Mouse (Mus musculus) CD4-positive, CD25-positive, alpha-beta regulatory T cell, adult 4 months (primary cell): ENCODE results near the gene Ceacam19. TPM values are rescaled to one million over a fixed set of nuclear protein-coding genes. Genes with fewer than 3 reads are reported as not detected.
"Not testable (repeated sequence)": the region's sequence is repeated elsewhere in the genome, so short reads cannot be mapped to it uniquely, and the experiment has no call there.

Source experiments
- ATAC-seq: one replicate; pipeline ENCODE4 v1.8.0; 2017
- polyA plus RNA-seq, 2 experiments: library from polyadenylated mRNA; unstranded; fragments of 100-300 nt; shearing (Covaris generic); gene quantifications; one replicate each; pipeline ENCODE4 v1.2.1; 2017

Gene Ceacam19
- not detected for polyA plus RNA-seq

DNA sequence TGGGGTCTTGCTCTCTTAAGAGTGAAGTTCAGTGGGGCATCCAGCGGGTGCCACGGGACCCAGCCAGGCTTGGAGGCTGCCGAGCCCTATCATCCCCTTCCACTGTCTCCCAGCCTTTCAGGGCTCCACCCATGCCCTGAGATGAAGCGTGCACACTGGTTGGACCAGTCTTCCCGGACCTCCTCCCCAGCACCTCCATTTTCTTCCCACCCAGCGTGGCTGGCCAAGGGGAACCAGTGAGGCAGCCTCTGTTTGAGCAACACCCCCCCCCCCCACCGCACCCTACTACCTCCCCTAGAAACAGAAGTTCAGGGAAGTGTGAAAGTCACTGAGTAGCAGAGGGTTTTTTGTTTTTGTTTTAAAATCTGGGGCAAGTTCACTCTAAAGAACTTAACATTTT lies at the start of gene Ceacam19:
TSS of gene Ceacam19 (minus strand) at position 117 of the 400 bp plus-strand sequence.
- ATAC-seq: no peak

GRCm38 (mm10) chr7:19937229-19937821 lies 49.6 kb upstream of the Ceacam19 start:
- no peak for ATAC-seq

- ATAC-seq: no peak
These were observed 48.2 kb upstream of the Ceacam19 start for GRCm38 (mm10) chr7:19935961-19936360.

DNA sequence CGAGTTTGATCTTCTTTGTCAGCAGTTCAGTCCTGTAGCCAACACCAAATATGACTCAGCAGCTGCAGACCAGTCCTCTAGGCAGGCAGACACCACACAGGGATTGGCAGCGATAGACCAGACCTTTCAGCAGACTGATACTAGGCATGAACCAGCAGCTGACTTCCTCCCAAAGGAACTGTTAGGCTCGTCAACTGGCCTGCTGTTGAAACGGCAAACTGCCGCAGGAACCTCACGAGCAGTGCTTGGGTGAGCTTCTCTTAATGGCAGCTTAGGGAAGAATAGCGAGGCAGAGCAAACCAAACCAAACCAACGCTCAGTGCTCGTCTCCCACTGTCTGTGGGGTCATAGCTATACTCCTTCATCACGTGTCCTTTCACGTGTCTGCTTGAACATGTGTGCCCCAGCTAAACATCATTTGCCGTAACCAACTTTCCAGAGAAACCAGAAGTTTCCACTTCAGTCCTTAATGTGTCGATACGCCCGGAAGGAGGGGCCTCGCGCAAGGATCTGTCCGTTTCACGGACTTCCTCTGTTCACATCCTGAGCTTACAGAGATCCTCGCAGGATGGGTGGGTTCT lies 47.5 kb upstream of the Ceacam19 start:
- ATAC-seq: peak; percentile 13

DNA sequence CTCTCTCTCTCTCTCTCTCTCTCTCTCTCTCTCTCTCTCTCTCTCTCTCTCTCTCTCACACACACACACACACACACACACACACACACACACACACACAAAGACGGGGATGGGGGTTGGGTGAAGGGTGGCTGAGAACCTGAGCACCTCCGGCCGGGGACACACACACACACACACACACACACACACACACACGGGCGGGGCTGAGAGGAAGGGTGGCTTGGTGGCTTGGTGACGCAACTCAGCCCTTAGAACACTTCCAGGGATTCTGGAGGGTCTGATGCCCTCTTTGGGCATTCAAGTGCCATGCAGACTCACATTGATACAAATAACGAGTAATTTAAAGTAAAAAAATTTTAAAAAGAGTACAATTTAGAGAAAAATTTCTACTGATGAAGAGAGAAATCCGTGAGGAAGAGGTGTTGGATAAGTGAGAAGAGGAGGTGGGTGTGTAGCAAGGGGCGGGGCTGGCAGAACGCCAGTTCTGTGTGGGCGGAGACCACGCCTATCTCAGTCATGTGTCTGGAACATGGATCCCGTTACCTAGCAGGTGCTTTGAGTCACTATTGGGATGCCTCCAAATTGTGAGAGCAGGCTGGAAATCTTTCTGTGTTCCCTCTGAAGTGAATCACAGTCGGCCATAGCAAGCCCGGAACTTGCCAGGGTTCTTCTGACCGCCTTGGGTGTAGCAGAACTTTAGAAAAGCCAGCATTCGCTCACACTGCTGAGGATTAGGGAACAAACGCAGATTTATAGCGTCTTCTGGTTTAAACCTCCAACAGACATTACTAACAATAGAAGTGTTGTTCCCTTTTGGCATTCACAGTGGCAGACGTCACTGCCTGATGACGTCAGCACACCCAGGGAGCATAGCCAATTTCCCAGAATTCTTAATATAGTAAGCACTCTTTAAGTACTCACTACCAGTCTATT lies 45.4 kb upstream of the Ceacam19 start:
- peak; percentile 52 for ATAC-seq

GRCm38 (mm10) chr7:19932133-19932876 lies 44.5 kb upstream of the Ceacam19 start:
- ATAC-seq: peak; percentile 75

DNA sequence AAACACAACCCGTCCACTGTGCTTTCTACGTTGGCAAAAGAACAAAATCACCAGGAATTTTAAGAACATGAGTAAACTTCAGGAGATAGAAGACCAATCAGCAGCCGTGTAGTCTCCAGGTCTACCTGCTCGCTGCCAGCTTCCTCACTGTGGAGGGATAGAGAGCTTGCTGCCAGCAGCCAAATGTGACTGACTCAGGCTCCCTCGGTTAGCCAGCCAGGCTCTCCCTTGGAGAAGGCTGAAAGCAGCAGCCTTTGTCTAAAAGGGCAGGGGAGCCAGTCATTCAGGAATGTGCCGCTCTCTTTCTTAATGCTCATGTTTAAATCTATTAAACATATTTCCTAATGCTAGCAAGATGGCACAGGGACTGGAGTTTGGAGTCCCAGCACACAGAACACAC lies 42.7 kb upstream of the Ceacam19 start:
- not testable (repeated sequence) for ATAC-seq

DNA sequence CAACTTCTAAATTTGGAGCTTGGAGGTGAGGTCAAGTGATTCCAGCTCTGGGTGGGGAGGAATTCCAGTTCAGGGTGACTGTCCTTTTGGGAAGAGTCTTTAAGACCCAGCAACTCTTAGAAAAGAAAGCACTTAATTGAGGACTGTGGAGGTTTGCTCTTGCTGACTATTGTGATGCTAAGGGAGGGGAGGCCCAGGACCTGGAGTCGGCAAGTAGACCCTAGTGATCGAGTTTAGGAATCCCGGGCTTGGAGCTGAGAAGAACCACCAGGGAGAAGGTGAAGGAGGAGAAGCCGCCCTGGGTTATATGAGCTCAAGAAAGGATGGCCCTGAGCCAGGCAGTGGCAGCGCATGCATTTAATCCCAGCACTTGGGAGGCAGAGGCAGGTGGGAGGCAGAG lies 40.7 kb upstream of the Ceacam19 start:
- no peak for ATAC-seq

DNA sequence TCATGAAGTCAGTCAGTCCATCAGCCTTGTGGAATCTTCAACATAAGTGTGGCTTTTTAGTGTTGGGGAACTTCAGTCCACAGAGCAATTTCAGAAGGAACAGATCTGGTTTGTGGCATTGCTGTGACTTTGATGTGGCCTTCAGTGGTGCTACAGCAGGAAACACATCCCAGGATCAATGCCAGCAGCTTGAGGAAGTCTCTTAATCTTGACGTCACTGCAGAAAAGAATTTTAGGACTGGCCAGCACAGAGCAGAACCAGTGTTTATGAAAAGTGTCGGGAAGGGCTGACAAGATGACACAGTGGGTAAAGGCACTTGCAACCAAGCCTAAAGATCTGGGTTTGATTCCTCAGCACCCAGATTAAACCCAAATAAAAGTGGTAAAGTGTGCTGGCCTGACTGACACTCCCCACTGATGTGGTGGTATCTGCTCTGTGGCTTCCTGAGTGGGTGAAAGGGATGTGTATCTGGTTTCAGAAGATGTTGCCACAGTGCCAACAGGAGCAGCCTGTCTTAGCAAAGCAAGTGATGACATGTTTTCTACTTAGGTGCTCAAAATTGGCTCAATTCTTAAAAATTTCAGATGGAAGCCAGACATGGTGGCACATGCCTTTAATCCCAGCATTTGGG lies 39.2 kb upstream of the Ceacam19 start:
- peak; percentile 67 for ATAC-seq

- ATAC-seq: no peak
These were observed 37.6 kb upstream of the Ceacam19 start for GRCm38 (mm10) chr7:19925376-19925775.

DNA sequence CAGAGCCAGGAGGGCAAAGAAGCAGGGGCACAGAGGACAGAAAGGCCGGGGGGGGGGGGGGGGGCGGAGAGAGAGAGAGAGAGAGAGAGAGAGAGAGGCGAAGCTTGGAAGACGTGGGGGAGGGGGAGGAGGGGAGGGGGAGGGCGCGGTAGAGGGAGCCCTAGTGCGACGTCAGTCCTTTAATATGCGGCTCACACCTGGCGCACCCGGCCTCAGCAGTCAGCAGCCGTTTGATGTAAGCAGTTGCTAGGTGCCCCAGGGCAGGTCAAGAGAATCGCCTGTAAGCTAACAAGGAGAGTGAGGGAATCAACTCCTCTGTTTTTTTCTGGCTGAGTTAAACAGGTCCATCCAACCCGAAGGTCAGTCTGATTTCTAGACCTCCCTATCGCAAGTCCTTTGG lies 36.0 kb upstream of the Ceacam19 start:
- peak; percentile 17 for ATAC-seq

- no peak for ATAC-seq
These were observed 35.6 kb upstream of the Ceacam19 start for GRCm38 (mm10) chr7:19923354-19923753.

DNA sequence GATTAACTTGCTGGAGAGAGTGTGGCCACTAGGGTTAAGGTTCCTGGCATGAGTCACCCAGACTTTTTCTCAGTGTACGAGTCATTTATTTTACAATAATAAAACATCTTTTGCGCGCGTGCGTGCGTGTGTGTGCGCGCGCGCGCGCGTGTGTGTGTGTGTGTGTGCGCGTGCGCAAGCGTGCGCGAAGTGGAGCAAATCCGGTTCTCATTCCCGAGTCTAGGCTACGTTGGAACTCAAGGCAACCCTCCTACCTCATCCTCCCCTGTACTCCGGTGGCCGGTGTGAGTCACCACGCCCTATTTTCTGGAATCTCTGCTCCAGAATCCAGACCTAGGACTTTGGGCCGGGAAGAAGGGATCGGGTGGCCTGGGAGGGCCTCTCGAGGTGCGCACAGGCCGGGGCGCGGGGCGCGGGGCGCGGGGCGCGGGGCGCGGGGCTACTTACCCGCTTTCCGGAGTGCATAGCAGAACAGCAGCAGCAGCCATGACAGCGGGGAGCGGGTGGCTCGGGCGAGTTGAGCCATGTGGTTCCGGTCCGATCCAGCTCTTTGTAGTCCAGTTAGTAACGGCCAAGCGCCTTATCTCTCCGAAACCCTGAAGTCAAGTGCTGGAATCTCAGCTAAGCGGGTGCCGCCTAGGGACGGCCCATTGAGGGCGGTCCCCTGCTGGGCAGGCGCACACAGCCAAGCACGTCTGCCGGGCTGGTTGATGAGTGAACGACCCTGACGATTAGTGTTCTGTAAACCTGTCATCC lies 32.9 kb upstream of the Ceacam19 start, which contains the start of gene Pvr:
TSS of gene Pvr (minus strand) at position 655 of the 756 bp plus-strand sequence.
- peak; percentile 79 for ATAC-seq

- ATAC-seq: no peak
These were observed 32.4 kb upstream of the Ceacam19 start for GRCm38 (mm10) chr7:19920166-19920505.

- no peak for ATAC-seq
These were observed 26.8 kb upstream of the Ceacam19 start for GRCm38 (mm10) chr7:19914558-19914957.

DNA sequence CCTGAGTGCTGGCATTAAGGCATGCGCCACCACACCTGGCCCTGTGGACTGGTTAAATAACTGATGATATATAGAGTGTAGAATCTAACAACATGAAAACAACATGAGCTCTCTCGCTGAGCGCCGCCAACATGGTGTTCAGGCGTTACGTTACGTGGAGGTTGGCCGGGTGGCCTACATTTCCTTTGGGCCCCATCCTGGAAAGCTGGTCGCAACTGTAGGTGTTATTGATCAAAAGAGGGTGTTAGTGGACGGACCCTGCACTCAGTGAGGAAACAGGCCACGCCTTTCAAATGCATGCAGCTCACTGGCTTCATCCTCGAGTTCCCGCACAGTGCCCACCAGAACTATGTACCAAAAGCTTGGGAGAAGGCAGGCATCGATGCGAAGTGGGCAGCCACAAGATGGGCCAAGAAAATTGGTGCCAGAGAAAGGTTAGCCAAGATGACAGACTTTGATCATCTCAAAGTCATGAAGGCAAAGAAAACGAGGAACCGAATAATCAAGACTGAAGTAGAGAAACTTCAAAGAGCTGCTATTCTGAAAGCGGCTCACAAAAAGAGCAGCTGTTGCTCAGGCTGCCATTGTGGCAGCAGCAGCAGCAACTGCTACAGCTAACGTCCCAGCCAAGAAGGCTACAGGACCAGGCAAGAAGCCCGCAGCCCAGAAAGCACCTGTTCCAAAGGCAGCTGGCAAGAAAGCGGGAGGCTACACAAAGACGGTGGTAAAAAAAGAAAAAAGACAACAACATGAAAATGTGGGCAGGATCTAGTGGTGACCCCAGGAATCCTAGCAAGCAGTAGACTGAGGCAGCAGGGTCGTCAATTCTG lies 24.1 kb upstream of the Ceacam19 start:
- no peak for ATAC-seq

- ATAC-seq: no peak
These were observed 23.5 kb upstream of the Ceacam19 start for GRCm38 (mm10) chr7:19911292-19911658.

- peak; percentile 83 for ATAC-seq
These were observed 22.9 kb upstream of the Ceacam19 start for GRCm38 (mm10) chr7:19910421-19911291.

DNA sequence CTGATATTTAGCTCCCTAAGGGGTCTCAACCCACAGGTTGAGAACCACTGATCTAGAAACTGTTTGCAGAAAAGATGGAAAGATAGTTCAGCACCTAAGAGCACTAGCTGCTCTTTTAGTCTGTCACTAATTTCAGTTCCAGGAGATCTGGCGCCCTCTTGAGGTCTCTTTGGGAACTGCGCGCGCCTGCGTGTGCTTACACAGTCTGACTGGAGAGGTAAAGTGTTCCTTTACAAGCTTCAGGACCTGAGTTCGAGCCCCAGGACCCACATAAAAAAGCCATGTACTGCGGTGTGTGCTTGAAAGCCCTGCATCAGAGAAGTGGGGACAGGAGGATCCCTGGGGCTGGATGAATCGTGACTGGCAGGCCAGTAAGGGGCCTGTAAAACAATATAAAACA lies 2.1 kb upstream of the Ceacam19 start:
- no peak for ATAC-seq

GRCm38 (mm10) chr7:19880754-19881153 lies 7.0 kb downstream of the Ceacam19 start:
- ATAC-seq: no peak
